Mouse (Mus musculus) testis, adult 2 months (tissue): ENCODE measurements at regions not wholly inside any gene's neighbourhood (a gene's known extent, or its start where the extent isn't known, plus 50 kb on each side); places are given as distances from the start of the nearest gene placed in this dataset.

Experiments
- CTCF ChIP-seq: fragments of 200-500 bp; IDR thresholded peaks from 2 replicates; pipeline ENCODE4 v1.5.1; 2012; ENCODE audit warnings: low read depth, mild to moderate bottlenecking, inconsistent platforms, low read length, moderate library complexity; ENCODE audit not compliant: control insufficient read depth, insufficient read depth, insufficient replicate concordance
- POLR2A ChIP-seq: fragments of 200-500 bp; IDR thresholded peaks from 2 replicates; pipeline ENCODE4 v1.6.1; 2012; ENCODE audit warnings: low read depth, mild to moderate bottlenecking, inconsistent platforms, low read length, moderate library complexity; ENCODE audit not compliant: control insufficient read depth

- TF ChIP-seq CTCF, result no peak
- no peak for TF ChIP-seq POLR2A
These were observed 161.9 kb downstream of the Cct6b start for GRCm38 (mm10) chr11:82602250-82602649.
